In genomic region chr3:106962466-106962865, GRCm38 (mm10) we compare ENCODE assay signal across 9 mouse cellular contexts.
DNase-seq lines count a peak whose midpoint lies in the region; ATAC-seq lines count a peak whose summit lies in the region.
"Had no signal": no experiment of that assay in that cellular context is flagged by ENCODE, and none has a peak within 500 bp of the region (broad histone marks: within the 10 kb centered on the region; RNA-seq: fewer than 3 reads in every experiment).

No protein-coding gene starts in this region.

- ATAC-seq in embryonic facial prominence, embryonic 11.5 days (replicated peaks; ENCODE audit: insufficient number of reproducible peaks, low FRiP score, low TSS enrichment, low read depth), result no peak

- WGBS in embryonic facial prominence, embryonic 11.5 days, result 39% methylated on average over 2 of the region's 2 CpGs

- H3K36me3 ChIP-seq in embryonic facial prominence, embryonic 11.5 days (replicated peaks; ENCODE audit: control insufficient read depth, insufficient read depth, low read depth, low read length), result no peaks in the 10 kb centered on the region
- H3K36me3 ChIP-seq: heart, embryonic 13.5 days had no signal

- peak; percentile 28 for DNase-seq in adrenal gland, postnatal 10 days
- no peak for DNase-seq in adrenal gland, adult 2 months
- peak; percentile 5 for DNase-seq in lung, postnatal 36 days
- DNase-seq in lung, postnatal 25 days (ENCODE audit: low spot score), result no peak
- DNase-seq in embryonic facial prominence, embryonic 11.5 days (ENCODE audit: low spot score), result peak; percentile 72
- peak; percentile 50 for DNase-seq in thymus, postnatal 14 days
- DNase-seq in right cerebral cortex, postnatal 25 days, result no peak
- DNase-seq in spleen, adult 12 weeks (ENCODE audit: low spot score), result no peak

- no peak overlapping the region for H3K4me2 ChIP-seq in embryonic facial prominence, embryonic 11.5 days (ENCODE audit: low read depth, low read length)
- H3K4me2 ChIP-seq: heart, embryonic 13.5 days had no signal

- H3K9me3 ChIP-seq in embryonic facial prominence, embryonic 11.5 days (replicated peaks; ENCODE audit: control insufficient read depth, low read length), result no peaks in the 10 kb centered on the region
- H3K9me3 ChIP-seq: heart, embryonic 13.5 days had no signal

- H3K9ac ChIP-seq in embryonic facial prominence, embryonic 11.5 days (replicated peaks; ENCODE audit: low read length), result no peak overlapping the region
- H3K9ac ChIP-seq: heart, embryonic 13.5 days had no signal

- H3K4me3 ChIP-seq in embryonic facial prominence, embryonic 11.5 days (ENCODE audit: low read depth, low read length), result no peak overlapping the region
- H3K4me3 ChIP-seq: heart, embryonic 13.5 days had no signal

- no peaks in the 10 kb centered on the region for H3K4me1 ChIP-seq in embryonic facial prominence, embryonic 11.5 days (ENCODE audit: control insufficient read depth, insufficient read depth, low read length)
- H3K4me1 ChIP-seq: heart, embryonic 13.5 days had no signal

- no peak overlapping the region for H3K27ac ChIP-seq in embryonic facial prominence, embryonic 11.5 days (replicated peaks; ENCODE audit: low read depth, low read length)
- H3K27ac ChIP-seq: heart, embryonic 13.5 days had no signal

- H3K27me3 ChIP-seq in embryonic facial prominence, embryonic 11.5 days (ENCODE audit: control insufficient read depth, insufficient read depth, low read length), result no peaks in the 10 kb centered on the region
- H3K27me3 ChIP-seq: heart, embryonic 13.5 days had no signal

Comparison
In these comparisons a context has a peak if more than half of its experiments do, and no peak if none do; other contexts are left out.
1. DNase-seq: peak in adrenal gland, postnatal 10 days (single experiment), lung, postnatal 36 days (single experiment), embryonic facial prominence, embryonic 11.5 days (single experiment) and thymus, postnatal 14 days (single experiment); none in adrenal gland, adult 2 months (single experiment), lung, postnatal 25 days (single experiment), right cerebral cortex, postnatal 25 days (single experiment) and spleen, adult 12 weeks (single experiment).